Mouse (Mus musculus) testis, adult 10 weeks (tissue): ENCODE measurements around the gene Hmgn1. TPM values are rescaled to one million over a fixed set of nuclear protein-coding genes. Genes with fewer than 3 reads are reported as not detected.

ENCODE experiments used
- polyA plus RNA-seq: library from polyadenylated mRNA; stranded (reverse); fragments of 350-450 nt; fragmentation: Illumina TruSeq; extraction: RNeasy Lipid Tissue Mini Kit (QIAGEN cat#74804); gene quantifications from one replicate; pipeline ENCODE4 v1.2.3, GENCODE M21; 2014; ENCODE audit warnings: low read depth, low replicate concordance

Gene Hmgn1
- 73.7 TPM for polyA plus RNA-seq

DNA sequence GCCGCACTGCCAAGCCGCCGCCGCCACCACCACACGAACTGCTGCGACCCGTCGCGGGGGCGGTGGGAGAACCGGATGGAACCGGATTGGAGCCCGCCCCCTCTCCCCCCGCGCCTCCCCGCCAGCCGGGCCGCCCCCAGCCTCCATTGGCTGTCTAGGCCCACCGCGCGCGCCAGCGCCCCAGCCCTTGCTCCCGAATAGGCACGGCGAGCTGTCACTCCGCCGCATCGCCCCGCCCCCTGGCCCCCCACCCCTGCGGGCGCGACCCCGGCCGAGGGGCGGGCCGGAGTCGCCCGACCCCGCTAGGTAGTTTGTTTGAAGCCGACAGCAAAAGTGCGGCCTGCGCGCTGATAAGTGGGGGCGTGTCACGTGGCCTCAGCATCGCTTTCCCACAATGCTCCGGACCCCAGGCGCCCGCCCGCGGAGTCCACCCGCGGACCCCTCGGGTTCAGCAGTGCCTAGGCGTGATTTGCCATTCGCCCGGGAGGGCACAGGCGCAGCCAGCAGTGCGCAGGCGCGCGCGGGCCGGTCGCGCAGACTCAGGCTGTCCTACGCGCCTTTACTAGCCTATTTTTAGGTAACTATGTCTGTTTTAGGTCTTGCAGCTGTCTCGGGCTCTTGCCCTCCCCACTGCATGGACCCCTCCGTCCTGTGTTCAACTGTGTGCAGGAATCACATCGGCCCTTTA, at the start of gene Hmgn1:
Gene Hmgn1 (minus strand): TSS at position 73 of the 688 bp plus-strand sequence.

DNA sequence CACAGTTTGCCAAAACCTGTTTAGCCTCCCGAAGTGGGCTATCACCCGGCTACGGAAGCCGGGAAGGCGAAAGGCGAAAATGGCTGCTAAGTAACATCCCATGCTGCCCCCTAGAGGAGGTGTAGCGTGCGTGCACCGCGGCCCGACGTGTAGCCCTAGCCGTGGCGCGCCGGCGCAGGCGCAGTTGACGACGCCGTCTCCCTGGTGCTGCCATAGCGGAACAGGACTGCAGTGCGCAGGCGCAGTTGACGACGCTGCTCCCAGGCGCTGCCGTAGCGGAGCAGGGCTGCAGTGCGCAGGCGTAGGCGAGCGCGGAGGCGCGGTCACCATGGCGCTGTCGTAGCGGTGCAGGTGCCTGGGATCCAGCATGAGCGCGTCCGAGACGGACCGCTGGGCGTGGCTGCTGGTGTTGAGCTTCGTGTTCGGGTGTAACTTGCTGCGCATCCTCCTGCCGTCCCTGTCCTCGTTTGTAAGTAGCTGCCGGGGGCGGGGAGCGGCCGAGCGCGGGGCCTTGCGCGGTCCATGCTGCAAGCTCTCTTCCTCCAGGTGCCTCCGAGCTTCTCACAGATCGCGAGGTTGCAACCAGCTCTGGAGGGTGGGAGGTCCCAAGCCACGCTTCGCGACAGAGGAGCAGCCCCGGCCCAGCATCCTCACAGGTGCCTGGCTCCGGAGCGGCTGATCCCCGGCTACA, 17.7 kb upstream of the Hmgn1 start, which contains the start of gene Wrb:
Gene Wrb (plus strand): TSS at position 298 of the 691 bp plus-strand sequence.

GRCm38 (mm10) chr16:96082301-96083178, 45.0 kb downstream of the Hmgn1 start, which contains the start of gene Brwd1:
Gene Brwd1 (minus strand): TSS chr16:96082526.

Other genes with a start within 250 kb of the Hmgn1 start
- 30.2 TPM for gene Psmg1, start 136.8 kb downstream of the Hmgn1 start, polyA plus RNA-seq
- gene Brwd1, start 45.2 kb downstream of the Hmgn1 start, polyA plus RNA-seq: 79.7 TPM
- 12.6 TPM for gene Wrb, start 17.7 kb upstream of the Hmgn1 start, polyA plus RNA-seq
- gene Lca5l, start 64.5 kb upstream of the Hmgn1 start, polyA plus RNA-seq: 181 TPM
- gene Sh3bgr, start 72.7 kb upstream of the Hmgn1 start, polyA plus RNA-seq: 4.0 TPM
- gene B3galt5, start 108.1 kb upstream of the Hmgn1 start, polyA plus RNA-seq: not detected